Mouse (Mus musculus) embryonic facial prominence, embryonic 12.5 days (tissue): ENCODE data around the gene Dolk. TPM values are rescaled to one million over a fixed set of nuclear protein-coding genes. Genes with fewer than 3 reads are reported as not detected.

ENCODE experiments used
- ATAC-seq: fragments of 200-750 bp; cut with Nextera tagmentation; 2 replicates; pipeline ENCODE4 v1.8.0; 2017; ENCODE audit not compliant: insufficient number of reproducible peaks, insufficient read depth, low FRiP score, low TSS enrichment
- H3K27ac ChIP-seq: fragments of 300-500 bp; sonication (generic); 2 replicates; pipeline ENCODE4 v1.5.1; 2016; ENCODE audit warnings: mild to moderate bottlenecking
- H3K27me3 ChIP-seq: fragments of 300-500 bp; sonication (generic); 2 replicates; pipeline ENCODE4 v1.6.1; 2016; ENCODE audit warnings: mild to moderate bottlenecking, moderate library complexity
- H3K36me3 ChIP-seq: fragments of 300-500 bp; sonication (generic); 2 replicates; pipeline ENCODE4 v1.6.1; 2016; ENCODE audit warnings: mild to moderate bottlenecking
- H3K4me1 ChIP-seq: fragments of 300-500 bp; sonication (generic); 2 replicates; pipeline ENCODE4 v1.6.1; 2016
- H3K4me2 ChIP-seq: fragments of 300-500 bp; sonication (generic); replicated peaks from 2 replicates; pipeline ENCODE4 v1.6.1; 2016; ENCODE audit warnings: mild to moderate bottlenecking, moderate library complexity
- H3K4me3 ChIP-seq: fragments of 300-500 bp; sonication (generic); 2 replicates; pipeline ENCODE4 v1.5.1; 2016; ENCODE audit warnings: mild to moderate bottlenecking
- H3K9ac ChIP-seq: fragments of 300-500 bp; sonication (generic); 2 replicates; pipeline ENCODE4 v1.6.1; 2016; ENCODE audit warnings: mild to moderate bottlenecking, moderate library complexity
- H3K9me3 ChIP-seq: fragments of 300-500 bp; sonication (generic); 2 replicates; pipeline ENCODE4 v1.6.1; 2016; ENCODE audit warnings: mild to moderate bottlenecking, moderate library complexity
- WGBS: fragments of 180-500 bp; shearing (Covaris S2); methylation state at CpG from one replicate; pipeline ENCODE4 v1.1.7; 2016; 5-methylcytosine and 5-hydroxymethylcytosine counted together
- polyA plus RNA-seq: library from polyadenylated mRNA; unstranded; fragments of >200 nt; fragmentation: Nextera tagmentation; extraction: Ambion mirVana; gene quantifications from 2 replicates; pipeline ENCODE4 v1.2.1, GENCODE M21; 2016

Dolk gene
- polyA plus RNA-seq, 1 experiment from 2014 or later, result 29.6 TPM

DNA sequence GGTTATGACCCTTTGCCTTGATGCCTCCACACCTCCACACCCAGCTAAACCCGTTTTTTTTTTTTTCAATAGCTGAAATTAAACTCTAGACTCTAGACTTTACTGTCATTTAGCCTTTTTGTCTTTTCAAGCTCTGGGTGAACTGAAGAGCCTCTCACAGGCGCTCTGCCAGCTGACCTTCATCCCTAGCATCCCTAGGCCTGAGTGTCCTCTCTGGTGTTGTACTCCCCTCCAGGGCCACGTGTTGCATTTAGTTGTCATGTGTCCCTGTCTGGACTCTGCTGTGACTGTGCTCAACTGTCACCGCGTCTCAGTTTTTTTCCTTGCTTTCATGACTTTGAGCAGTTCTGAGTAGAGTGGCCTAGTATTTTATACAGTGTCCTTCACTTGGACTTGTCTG is 13.8 kb upstream of the Dolk start:
- no peak overlapping the region for H3K9ac ChIP-seq
- no peak overlapping the region for H3K4me3 ChIP-seq
- 89% methylated on average over 5 of the region's 5 CpGs for WGBS
- no peaks in the 10 kb centered on the region for H3K27me3 ChIP-seq
- no peaks in the 10 kb centered on the region for H3K9me3 ChIP-seq
- H3K4me2 ChIP-seq, result no peak overlapping the region
- ATAC-seq, result no peak
- no peak overlapping the region for H3K27ac ChIP-seq
- no peaks in the 10 kb centered on the region for H3K4me1 ChIP-seq
- peaks cover 75% of the 10 kb centered on the region for H3K36me3 ChIP-seq

GRCm38 (mm10) chr2:30299525-30299924 is 13.4 kb upstream of the Dolk start:
- Histone ChIP-seq H3K4me2 (no peak overlapping the region), H3K9ac (no peak overlapping the region), H3K27ac (no peak overlapping the region), H3K4me3 (no peak overlapping the region), H3K27me3 (no peaks in the 10 kb centered on the region), H3K9me3 (no peaks in the 10 kb centered on the region), H3K36me3 (peaks cover 71% of the 10 kb centered on the region), H3K4me1 (no peaks in the 10 kb centered on the region)
- no peak for ATAC-seq
- WGBS, result 76% methylated on average over 3 of the region's 3 CpGs

DNA sequence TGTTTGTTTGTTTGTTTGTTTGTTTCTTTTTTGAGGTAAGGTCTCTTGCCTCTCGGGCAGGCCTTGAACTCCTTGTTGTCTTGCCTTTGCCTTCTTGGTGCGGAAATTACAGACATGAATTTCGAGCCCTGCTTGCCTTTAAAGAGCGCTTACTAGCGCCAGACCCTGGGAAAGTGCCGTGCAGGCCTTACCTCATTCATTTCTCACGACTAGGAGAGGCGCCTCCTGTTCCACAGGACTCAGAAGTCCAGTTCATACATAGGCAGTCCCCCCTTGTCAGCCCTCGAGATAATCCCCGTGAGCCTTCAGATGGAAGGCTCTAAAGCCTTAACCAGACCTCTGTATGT is 866 bp upstream of the Dolk start:
- no peak for ATAC-seq
- Histone ChIP-seq H3K36me3 (0 out of 2 replicates have a peak, but pooled peaks cover 4% of the 10 kb centered on the region), H3K4me3 (peak overlapping the region; percentile 99), H3K9ac (peak overlapping the region; percentile 91), H3K9me3 (no peaks in the 10 kb centered on the region), H3K4me1 (peaks cover 18% of the 10 kb centered on the region), H3K4me2 (peak overlapping the region; percentile 96), H3K27me3 (no peaks in the 10 kb centered on the region), H3K27ac (peak overlapping the region; percentile 74; the same call in 1 of the 2 replicates)
- WGBS, result under 1% methylated on average over 10 of the region's 10 CpGs

DNA sequence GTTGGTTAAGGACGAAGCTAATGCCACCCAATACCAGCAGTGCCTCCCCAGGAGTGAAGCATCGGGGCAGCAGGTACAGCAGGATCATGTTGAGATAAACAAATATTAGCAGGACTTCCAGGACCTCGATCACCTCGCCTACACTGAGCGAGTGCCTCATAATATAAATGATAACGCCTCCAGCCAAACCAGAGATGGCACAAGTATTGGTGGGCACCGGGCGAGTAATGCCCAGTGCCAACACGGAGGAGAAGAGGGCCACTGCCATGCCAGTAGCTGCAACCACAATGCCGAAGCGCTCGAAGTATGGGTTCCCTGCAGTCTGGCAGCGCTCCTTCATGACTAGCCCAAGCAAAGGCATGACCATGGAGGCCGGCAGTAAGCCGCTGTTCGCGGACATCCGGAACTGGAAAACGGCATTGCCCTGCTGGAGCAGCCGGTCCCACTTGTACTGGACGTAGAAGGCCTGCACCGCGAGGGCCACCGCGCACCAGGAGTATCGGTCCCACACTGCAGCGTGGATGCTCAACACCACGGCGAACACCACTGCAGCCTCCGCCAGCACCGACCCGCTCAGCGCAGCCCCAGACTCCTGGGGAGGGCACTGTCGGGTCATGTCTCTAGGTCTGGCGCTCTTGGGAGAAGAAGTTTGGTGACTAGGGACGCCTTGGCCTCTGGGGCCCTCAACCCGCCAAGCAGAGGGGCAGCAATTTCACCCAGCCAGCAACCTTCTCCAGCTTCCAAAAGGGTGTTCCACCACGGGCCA is 535 bp downstream of the Dolk start:
- Histone ChIP-seq H3K36me3 (0 out of 2 replicates have a peak, but pooled peaks cover 4% of the 10 kb centered on the region), H3K4me2 (peak overlapping the region; percentile 96), H3K4me3 (peak overlapping the region; percentile 99), H3K9ac (peak overlapping the region; percentile 91), H3K9me3 (no peaks in the 10 kb centered on the region), H3K27ac (peak overlapping the region; percentile 74; the same call in 1 of the 2 replicates), H3K27me3 (no peaks in the 10 kb centered on the region), H3K4me1 (peaks cover 18% of the 10 kb centered on the region)
- peak; percentile 66 for ATAC-seq
- 16% methylated on average over 38 of the region's 38 CpGs for WGBS

DNA sequence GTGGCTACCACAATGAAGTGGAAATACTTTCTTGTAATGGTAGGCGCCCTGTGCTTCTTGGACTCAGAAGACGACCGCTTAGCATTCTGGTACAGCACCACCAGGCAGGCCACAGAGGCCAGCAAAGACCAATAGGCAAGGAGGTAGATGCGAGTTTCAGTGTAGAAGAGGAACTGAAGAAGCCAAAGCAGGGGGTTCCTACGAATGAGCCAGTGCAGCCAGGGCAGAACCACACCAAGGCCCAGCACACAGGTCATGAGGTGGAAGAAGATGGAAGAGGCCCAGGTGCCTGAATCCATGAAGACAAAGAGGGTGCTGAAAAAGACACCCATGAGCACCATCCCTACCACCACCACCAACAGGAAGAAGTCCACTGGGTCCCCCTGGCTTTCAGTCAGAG is 1.1 kb downstream of the Dolk start:
- H3K9ac ChIP-seq, result peak overlapping the region; percentile 91
- no peak for ATAC-seq

DNA sequence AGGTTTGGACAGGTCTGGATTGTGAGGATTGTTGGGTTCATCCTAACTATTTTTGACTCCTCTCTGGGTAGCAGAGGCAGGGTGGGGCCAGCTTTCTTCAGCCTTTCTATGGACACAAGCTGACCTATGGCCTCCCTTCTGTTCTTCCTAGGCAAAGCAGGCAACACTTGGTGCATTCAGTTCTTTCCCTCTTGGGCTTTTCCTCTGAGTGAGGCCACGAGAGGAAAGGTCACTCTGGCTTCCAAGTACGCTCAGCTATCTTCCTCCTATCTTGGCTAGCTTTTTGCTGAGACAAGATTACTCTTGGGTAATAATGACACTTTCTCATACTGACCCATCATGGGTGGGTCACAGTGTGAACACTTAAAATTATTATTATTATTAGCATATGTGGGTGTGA is 2.9 kb downstream of the Dolk start:
- 86% methylated on average over 2 of the region's 2 CpGs for WGBS
- Histone ChIP-seq H3K27ac (no peak overlapping the region), H3K27me3 (no peaks in the 10 kb centered on the region), H3K9me3 (no peaks in the 10 kb centered on the region), H3K4me1 (peaks cover 18% of the 10 kb centered on the region), H3K4me3 (no peak overlapping the region), H3K4me2 (no peak overlapping the region), H3K36me3 (no peaks in the 10 kb centered on the region), H3K9ac (no peak overlapping the region)
- no peak for ATAC-seq

More for the DNA sequence above, 1.1 kb downstream of the Dolk start:
- Histone ChIP-seq H3K4me1 (peaks cover 18% of the 10 kb centered on the region), H3K36me3 (0 out of 2 replicates have a peak, but pooled peaks cover 4% of the 10 kb centered on the region), H3K4me3 (peak overlapping the region; percentile 99), H3K9me3 (no peaks in the 10 kb centered on the region), H3K27ac (no peak overlapping the region), H3K27me3 (no peaks in the 10 kb centered on the region), H3K4me2 (peak overlapping the region; percentile 96)
- 96% methylated on average over 5 of the region's 5 CpGs for WGBS

GRCm38 (mm10) chr2:30281651-30282050 is 4.5 kb downstream of the Dolk start:
- 85% methylated on average over 3 of the region's 3 CpGs for WGBS
- Histone ChIP-seq H3K27me3 (no peaks in the 10 kb centered on the region), H3K4me3 (no peak overlapping the region), H3K9me3 (no peaks in the 10 kb centered on the region), H3K4me2 (no peak overlapping the region), H3K27ac (no peak overlapping the region), H3K4me1 (peaks cover 8% of the 10 kb centered on the region), H3K36me3 (no peaks in the 10 kb centered on the region), H3K9ac (no peak overlapping the region)
- no peak for ATAC-seq

DNA sequence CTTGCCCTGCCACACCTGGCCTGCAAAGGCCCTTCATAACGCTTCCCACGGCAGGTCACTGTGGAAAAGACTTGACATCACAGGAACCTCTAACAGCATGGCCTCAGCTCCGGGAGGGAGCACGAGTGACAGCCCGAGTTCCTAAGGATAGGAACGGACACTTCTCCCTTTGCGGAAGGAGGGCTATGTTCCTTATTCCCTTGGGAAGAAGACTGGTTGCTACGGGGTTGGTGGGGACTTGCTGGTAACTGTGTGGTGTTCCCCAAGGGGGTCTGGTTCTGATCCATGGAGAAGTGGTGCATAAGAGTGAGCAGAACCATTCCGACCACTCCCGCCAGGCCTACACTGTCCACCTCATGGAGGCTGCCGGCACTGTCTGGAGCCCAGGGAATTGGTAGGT is 5.4 kb downstream of the Dolk start, which contains the start of gene Gm28038:
Gm28038 (plus strand) TSS at position 301 of the 400 bp plus-strand sequence.
- H3K4me3 ChIP-seq, result no peak within 1 kb of the TSS
- no peaks in the 10 kb centered on the region for H3K36me3 ChIP-seq
- H3K4me2 ChIP-seq, result no peak within 1 kb of the TSS
- 88% methylated on average over 11 of the region's 11 CpGs for WGBS
- no peak within 1 kb of the TSS for H3K9ac ChIP-seq
- ATAC-seq, result no peak
- H3K27ac ChIP-seq, result no peak within 1 kb of the TSS
- no peaks in the 10 kb centered on the region for H3K9me3 ChIP-seq
- H3K4me1 ChIP-seq, result peaks cover 8% of the 10 kb centered on the region
- no peaks in the 10 kb centered on the region for H3K27me3 ChIP-seq

GRCm38 (mm10) chr2:30270134-30270533 is 16.0 kb downstream of the Dolk start:
- Histone ChIP-seq H3K4me1 (peaks cover 18% of the 10 kb centered on the region), H3K9me3 (no peaks in the 10 kb centered on the region), H3K4me3 (no peak overlapping the region), H3K27ac (no peak overlapping the region), H3K27me3 (no peaks in the 10 kb centered on the region), H3K4me2 (no peak overlapping the region), H3K9ac (no peak overlapping the region), H3K36me3 (0 out of 2 replicates have a peak, but pooled peaks cover 8% of the 10 kb centered on the region)
- WGBS, result 32% methylated on average over 1 of the region's 1 CpGs
- ATAC-seq, result no peak; the same call in 1 of the 2 replicates

DNA sequence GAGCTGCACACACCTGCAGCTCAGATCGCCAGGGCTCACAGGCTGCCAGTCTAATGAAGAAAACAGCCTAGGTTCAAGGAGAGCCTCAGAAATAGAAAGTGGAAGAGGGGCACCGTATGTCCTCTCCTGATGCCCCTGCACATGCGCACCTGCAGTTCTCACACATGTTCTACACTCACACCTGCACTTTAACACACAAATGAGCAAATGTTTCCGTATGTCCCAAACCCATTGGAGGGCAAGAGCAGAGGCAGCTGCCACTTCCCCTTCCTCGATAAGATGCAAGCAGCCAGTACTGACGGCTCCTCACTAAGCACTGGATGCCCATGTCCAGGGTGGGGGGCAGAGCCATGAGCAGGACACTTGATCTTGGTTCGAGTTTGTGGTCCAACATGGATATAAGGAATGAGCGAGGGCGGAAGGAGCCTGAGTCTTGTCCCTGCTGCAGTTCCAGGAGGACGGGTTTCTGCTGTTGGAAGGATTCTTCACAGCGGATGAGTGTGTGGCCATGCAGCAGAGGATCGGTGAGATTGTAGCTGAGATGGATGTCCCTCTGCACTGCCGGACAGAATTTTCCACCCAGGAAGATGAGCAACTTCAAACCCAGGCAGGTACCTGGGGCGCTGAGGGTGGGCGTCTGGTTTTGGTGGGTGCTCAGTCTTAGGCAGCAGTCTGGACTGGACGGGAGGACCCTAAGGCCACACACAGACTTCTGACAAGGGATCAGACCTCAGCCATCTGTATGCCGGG is 16.7 kb downstream of the Dolk start:
- ATAC-seq, result no peak
- peaks cover 25% of the 10 kb centered on the region for H3K4me1 ChIP-seq
- no peak overlapping the region for H3K4me3 ChIP-seq
- 85% methylated on average over 17 of the region's 17 CpGs for WGBS
- H3K9ac ChIP-seq, result no peak overlapping the region
- no peak overlapping the region for H3K4me2 ChIP-seq
- no peaks in the 10 kb centered on the region for H3K27me3 ChIP-seq
- 0 out of 2 replicates have a peak, but pooled peaks cover 15% of the 10 kb centered on the region for H3K36me3 ChIP-seq
- no peaks in the 10 kb centered on the region for H3K9me3 ChIP-seq
- no peak overlapping the region for H3K27ac ChIP-seq

- Histone ChIP-seq H3K27me3 (no peaks in the 10 kb centered on the region), H3K27ac (no peak overlapping the region), H3K36me3 (peaks cover 25% of the 10 kb centered on the region), H3K9me3 (no peaks in the 10 kb centered on the region), H3K9ac (no peak overlapping the region), H3K4me1 (peaks cover 31% of the 10 kb centered on the region), H3K4me2 (no peak overlapping the region), H3K4me3 (no peak overlapping the region)
- no peak for ATAC-seq
- WGBS, result 47% methylated on average over 4 of the region's 4 CpGs
Measured at GRCm38 (mm10) chr2:30268371-30268770, 17.8 kb downstream of the Dolk start.

GRCm38 (mm10) chr2:30267466-30267865 is 18.7 kb downstream of the Dolk start:
- Histone ChIP-seq H3K27ac (no peak overlapping the region), H3K9me3 (no peaks in the 10 kb centered on the region), H3K4me2 (no peak overlapping the region), H3K4me1 (peaks cover 31% of the 10 kb centered on the region), H3K4me3 (no peak overlapping the region), H3K27me3 (no peaks in the 10 kb centered on the region), H3K36me3 (peaks cover 33% of the 10 kb centered on the region), H3K9ac (no peak overlapping the region; the same call in 1 of the 2 replicates)
- ATAC-seq, result no peak
- 88% methylated on average over 2 of the region's 2 CpGs for WGBS
